Mouse (Mus musculus) embryonic facial prominence, embryonic 15.5 days (tissue): ENCODE data around the gene Utp3. TPM values are rescaled to one million over a fixed set of nuclear protein-coding genes. Genes with fewer than 3 reads are reported as not detected.

Experiments used
- ATAC-seq: fragments of 200-750 bp; cut with Nextera tagmentation; 2 replicates; pipeline ENCODE4 v1.8.0; 2017; ENCODE audit warnings: low read depth, moderate TSS enrichment; ENCODE audit not compliant: insufficient number of reproducible peaks, low FRiP score, low TSS enrichment
- H3K27ac ChIP-seq: fragments of 300-500 bp; sonication (generic); replicated peaks from 2 replicates; pipeline ENCODE4 v1.5.1; 2015; ENCODE audit warnings: mild to moderate bottlenecking, inconsistent platforms
- H3K27me3 ChIP-seq: fragments of 300-500 bp; sonication (generic); 2 replicates; pipeline ENCODE4 v1.6.1; 2015; ENCODE audit warnings: inconsistent platforms
- H3K36me3 ChIP-seq: fragments of 300-500 bp; sonication (generic); 2 replicates; pipeline ENCODE4 v1.6.1; 2015; ENCODE audit warnings: mild to moderate bottlenecking, inconsistent platforms
- H3K4me1 ChIP-seq: fragments of 300-500 bp; sonication (generic); 2 replicates; pipeline ENCODE4 v1.6.1; 2015; ENCODE audit warnings: inconsistent platforms
- H3K4me2 ChIP-seq: fragments of 300-500 bp; sonication (generic); replicated peaks from 2 replicates; pipeline ENCODE4 v1.6.1; 2015; ENCODE audit warnings: mild to moderate bottlenecking, inconsistent platforms
- H3K4me3 ChIP-seq: fragments of 300-500 bp; sonication (generic); replicated peaks from 2 replicates; pipeline ENCODE4 v1.5.1; 2015; ENCODE audit warnings: mild to moderate bottlenecking, inconsistent platforms
- H3K9ac ChIP-seq: fragments of 300-500 bp; sonication (generic); 2 replicates; pipeline ENCODE4 v1.6.1; 2015; ENCODE audit warnings: inconsistent platforms
- H3K9me3 ChIP-seq: fragments of 300-500 bp; sonication (generic); replicated peaks from 2 replicates; pipeline ENCODE4 v1.6.1; 2016; ENCODE audit warnings: inconsistent platforms
- WGBS: fragments of 180-500 bp; shearing (Covaris S2); methylation state at CpG from one replicate; pipeline ENCODE4 v1.1.7; 2015; 5-methylcytosine and 5-hydroxymethylcytosine counted together
- polyA plus RNA-seq: library from polyadenylated mRNA; unstranded; fragments of >200 nt; fragmentation: Nextera tagmentation; extraction: Ambion mirVana; gene quantifications from 2 replicates; pipeline ENCODE4 v1.2.1, GENCODE M21; 2015

Gene Utp3
- polyA plus RNA-seq, 1 experiment from 2014 or later = 68.3 TPM

DNA sequence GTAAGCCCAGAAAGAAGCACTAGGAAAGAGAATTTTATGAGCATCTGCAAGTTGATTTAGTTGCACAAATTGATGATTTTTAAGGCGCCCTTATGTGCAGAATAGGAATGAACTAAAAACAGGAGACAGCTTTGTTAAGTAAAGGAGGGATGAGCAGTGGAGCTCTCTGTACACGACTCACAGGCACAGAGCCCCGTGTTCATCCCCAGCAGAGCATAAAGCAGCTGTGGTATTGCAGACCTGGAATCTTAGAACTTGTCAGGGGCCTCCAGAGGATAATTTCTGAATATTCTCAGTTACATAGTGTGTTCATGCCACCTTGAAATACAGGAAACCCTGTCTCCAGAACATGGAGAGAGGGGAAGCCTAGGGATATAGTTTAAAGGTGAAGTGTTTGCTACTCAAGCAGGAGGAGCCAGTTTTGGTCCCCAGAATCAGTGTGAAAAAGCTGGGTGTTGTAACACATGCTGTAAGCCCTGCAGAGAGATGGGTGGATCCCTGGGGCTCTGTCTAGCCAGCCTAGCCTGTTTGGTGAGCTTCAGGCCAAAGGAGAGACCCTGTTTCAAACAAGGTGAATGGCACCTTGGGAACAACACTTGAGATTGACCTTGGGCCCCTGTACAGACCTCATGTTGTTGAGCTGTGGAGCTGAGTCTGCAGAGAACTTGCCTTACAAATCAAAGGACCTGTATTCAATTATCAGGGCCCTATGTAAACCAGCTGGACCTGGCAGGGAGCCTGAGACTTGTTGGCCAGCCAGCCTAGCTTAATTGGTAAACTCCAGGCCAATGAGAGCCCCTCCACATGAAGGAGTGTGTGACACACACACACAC lies 21.5 kb downstream of the Utp3 start:
- Histone ChIP-seq H3K4me1 (peaks cover 15% of the 10 kb centered on the region; the same call in 1 of the 2 replicates), H3K27me3 (no peaks in the 10 kb centered on the region), H3K9ac (no peak overlapping the region), H3K4me3 (no peak overlapping the region), H3K4me2 (no peak overlapping the region), H3K36me3 (0 out of 2 replicates have a peak, but pooled peaks cover 1% of the 10 kb centered on the region), H3K9me3 (no peaks in the 10 kb centered on the region), H3K27ac (peak overlapping the region; percentile 60)
- WGBS = 38% methylated on average over 3 of the region's 3 CpGs
- peak; percentile 65 for ATAC-seq

DNA sequence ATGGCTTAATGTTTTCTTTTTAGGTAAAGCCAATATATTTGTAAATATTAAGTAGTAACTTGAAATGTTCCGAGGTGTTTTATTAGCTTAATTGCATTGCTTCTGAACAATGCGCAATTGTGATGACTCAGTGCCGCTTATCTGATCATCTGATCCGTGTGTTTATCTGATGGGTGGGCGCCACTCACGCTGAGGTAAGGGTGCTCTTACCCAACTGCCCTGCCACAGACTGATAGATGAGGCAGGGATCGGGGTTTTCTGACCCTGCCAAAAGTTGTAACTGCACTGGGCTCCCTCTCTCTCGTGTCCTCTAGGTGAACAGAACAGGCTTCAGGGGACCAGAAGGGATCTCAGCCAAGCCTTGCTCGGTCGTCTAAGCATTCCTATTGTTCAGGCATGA lies 26.4 kb downstream of the Utp3 start:
- H3K4me1 ChIP-seq = peaks cover 21% of the 10 kb centered on the region; the same call in 1 of the 2 replicates
- H3K36me3 ChIP-seq = no peaks in the 10 kb centered on the region
- H3K9ac ChIP-seq = no peak overlapping the region
- H3K4me3 ChIP-seq = no peak overlapping the region
- no peak for ATAC-seq
- H3K9me3 ChIP-seq = no peaks in the 10 kb centered on the region
- 67% methylated on average over 10 of the region's 10 CpGs for WGBS
- H3K27me3 ChIP-seq = no peaks in the 10 kb centered on the region
- H3K4me2 ChIP-seq = no peak overlapping the region
- no peak overlapping the region for H3K27ac ChIP-seq

DNA sequence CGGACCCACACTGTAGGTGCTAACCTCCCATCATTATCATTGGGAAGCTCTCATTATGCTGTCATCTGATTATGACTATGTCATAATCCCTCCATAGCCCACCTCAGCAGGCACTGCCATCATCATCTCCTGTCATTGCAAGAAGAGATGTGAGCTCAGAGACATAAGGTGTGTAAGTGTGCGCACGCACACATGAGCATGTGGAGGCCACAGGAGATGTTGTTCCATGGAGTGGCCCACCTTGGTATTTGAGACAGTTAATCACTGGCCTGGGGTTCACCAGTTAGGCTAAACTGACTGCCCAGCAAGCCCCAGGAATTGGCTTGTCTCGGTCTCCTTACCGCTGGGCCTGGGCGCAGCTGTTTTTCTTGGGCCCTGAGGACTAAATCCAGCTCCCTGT lies 27.1 kb downstream of the Utp3 start:
- no peak overlapping the region for H3K4me3 ChIP-seq
- H3K9me3 ChIP-seq = no peaks in the 10 kb centered on the region
- WGBS = 89% methylated on average over 6 of the region's 6 CpGs
- no peaks in the 10 kb centered on the region for H3K27me3 ChIP-seq
- no peaks in the 10 kb centered on the region for H3K36me3 ChIP-seq
- H3K4me1 ChIP-seq = peaks cover 18% of the 10 kb centered on the region; the same call in 1 of the 2 replicates
- no peak for ATAC-seq
- no peak overlapping the region for H3K27ac ChIP-seq
- no peak overlapping the region for H3K4me2 ChIP-seq
- H3K9ac ChIP-seq = no peak overlapping the region

DNA sequence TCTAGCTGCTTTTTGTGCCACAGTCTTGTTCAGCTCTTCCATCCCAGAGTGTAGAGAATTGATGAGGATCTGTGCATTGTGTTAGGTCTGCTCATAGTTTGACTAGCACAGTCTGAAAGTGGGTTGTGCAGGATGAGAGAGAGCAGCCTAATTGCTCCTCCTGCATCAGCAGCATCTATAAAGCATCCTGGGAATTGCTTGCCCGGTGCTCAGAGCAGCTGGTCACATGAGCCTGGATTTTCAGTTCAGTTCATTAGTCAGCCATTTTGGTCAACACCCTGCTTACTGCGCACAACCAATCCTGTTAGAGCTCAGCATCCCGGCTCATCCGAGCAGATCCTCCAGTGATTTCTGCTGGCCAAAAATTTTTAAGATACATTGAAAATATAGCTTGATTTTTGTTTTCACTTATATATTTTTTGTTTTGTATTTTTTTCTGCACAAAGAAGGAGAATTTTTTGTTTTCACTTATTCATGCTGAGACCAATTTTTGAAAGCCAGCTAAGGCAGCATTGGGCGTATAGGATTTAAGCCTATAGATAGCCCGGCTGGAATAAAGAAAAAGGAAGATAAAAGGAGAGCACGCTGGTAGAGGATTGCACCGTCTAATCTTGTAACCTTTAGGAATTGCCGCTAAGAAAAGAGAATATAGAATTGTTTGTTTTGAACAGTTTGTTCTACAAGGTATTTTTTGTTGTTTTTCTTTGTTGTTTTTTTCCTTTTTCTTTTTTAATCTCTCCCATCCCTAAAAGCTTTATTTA lies 29.2 kb downstream of the Utp3 start:
- Histone ChIP-seq H3K4me3 (peak overlapping the region; percentile 24), H3K9ac (no peak overlapping the region), H3K4me1 (peaks cover 32% of the 10 kb centered on the region), H3K4me2 (peak overlapping the region; percentile 35), H3K36me3 (no peaks in the 10 kb centered on the region), H3K27me3 (no peaks in the 10 kb centered on the region), H3K27ac (no peak overlapping the region), H3K9me3 (no peaks in the 10 kb centered on the region)
- 50% methylated on average over 9 of the region's 9 CpGs for WGBS
- ATAC-seq = peak; percentile 82

DNA sequence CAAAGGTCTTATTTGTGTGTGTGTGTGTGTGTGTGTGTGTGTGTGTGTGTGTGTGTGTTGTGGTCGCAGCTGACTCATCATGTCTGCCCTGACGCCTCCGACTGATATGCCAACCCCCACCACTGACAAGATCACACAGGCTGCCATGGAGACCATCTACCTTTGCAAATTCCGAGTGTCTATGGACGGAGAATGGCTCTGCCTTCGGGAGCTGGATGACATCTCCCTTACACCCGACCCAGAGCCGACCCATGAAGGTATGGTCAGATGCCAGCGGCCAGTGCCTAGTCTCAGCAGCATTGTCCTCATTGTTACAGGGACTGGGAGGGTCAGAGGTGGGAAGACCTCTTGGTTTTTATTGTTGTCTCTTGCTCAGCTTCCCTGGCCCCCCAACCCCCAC lies 29.8 kb downstream of the Utp3 start:
- H3K4me3 ChIP-seq = peak overlapping the region; percentile 24
- H3K4me1 ChIP-seq = peaks cover 32% of the 10 kb centered on the region
- H3K9ac ChIP-seq = no peak overlapping the region
- peak overlapping the region; percentile 35 for H3K4me2 ChIP-seq
- WGBS = 36% methylated on average over 9 of the region's 9 CpGs
- H3K36me3 ChIP-seq = no peaks in the 10 kb centered on the region
- no peaks in the 10 kb centered on the region for H3K27me3 ChIP-seq
- no peak for ATAC-seq
- no peaks in the 10 kb centered on the region for H3K9me3 ChIP-seq
- no peak overlapping the region for H3K27ac ChIP-seq

DNA sequence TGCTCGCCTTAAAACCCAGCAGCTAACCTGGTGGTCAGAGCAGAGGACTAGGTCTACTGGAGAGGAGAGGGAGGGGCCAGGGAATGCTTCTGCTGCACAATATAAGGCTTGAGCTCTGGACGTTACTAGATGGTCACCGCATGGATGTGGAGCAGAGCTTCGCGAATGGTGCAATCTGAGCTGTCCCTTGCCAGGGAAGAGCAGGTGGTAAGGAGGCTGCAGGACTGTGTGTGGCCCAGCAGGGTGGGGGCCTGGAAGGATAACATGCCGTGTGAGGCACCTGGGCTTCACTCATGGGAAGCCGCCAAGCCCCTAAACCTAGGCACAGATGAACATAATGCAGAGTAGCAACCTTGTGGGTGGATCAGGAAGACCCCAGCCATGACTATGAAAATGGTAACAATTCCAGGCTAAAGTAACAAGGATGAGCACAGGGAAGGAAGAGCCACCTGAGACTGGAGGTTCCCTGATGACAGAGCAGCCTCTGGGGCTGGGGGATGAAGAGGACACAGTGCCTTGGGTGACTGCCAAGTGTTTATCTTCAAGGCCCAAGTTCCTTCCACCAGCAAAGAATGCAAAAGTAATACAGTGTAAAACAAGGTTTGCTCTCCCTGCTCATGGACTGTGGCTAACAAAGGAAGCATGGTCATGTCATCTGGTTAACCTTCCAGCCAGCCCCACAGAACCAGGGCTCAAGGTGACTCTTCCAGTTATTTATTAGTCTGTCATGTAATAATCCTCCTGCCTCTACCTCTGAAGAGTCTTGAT lies 32.3 kb downstream of the Utp3 start:
- ATAC-seq = no peak
- H3K9me3 ChIP-seq = no peaks in the 10 kb centered on the region
- no peak overlapping the region for H3K4me3 ChIP-seq
- WGBS = 68% methylated on average over 7 of the region's 7 CpGs
- no peaks in the 10 kb centered on the region for H3K36me3 ChIP-seq
- H3K27ac ChIP-seq = no peak overlapping the region
- H3K4me1 ChIP-seq = peaks cover 32% of the 10 kb centered on the region
- H3K9ac ChIP-seq = no peak overlapping the region
- H3K27me3 ChIP-seq = no peaks in the 10 kb centered on the region
- no peak overlapping the region for H3K4me2 ChIP-seq

DNA sequence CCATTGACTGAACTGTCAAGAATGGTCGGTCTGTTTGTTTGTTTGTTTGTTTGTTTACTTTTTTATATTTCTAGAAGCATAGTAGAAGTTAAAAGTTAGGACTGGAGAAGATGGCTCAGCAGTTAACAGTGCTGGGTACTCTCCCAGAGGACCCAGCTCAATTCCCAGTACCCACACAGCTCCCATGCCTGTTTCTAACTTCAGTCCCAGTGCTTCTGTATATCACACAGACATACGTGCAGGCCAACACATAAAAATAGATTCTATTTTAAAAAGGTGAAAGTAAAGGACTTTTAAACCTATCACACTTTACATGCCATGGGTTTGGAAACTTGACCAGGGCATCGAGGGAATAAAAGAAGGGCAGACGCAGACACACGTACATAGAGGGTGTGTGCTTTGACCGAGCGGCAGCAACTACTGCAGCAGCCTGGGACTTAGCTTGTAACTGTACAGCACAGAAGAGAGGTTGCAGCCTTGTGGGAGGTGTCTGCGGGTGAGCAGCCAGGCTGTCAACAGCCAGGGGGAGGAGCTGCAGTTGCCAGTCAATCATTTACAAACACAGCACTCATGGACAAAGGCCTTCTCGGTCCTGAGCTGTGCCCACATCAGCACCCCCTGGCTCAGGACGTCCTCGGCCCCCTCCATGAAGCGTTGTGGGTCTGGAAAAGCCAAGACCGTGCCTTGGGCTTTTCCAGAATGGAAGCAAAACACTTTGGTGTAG lies 33.1 kb downstream of the Utp3 start:
- no peak overlapping the region for H3K4me3 ChIP-seq
- H3K4me1 ChIP-seq = peaks cover 32% of the 10 kb centered on the region
- no peaks in the 10 kb centered on the region for H3K27me3 ChIP-seq
- ATAC-seq = peak; percentile 59; the same call in 1 of the 2 replicates
- no peaks in the 10 kb centered on the region for H3K36me3 ChIP-seq
- H3K27ac ChIP-seq = no peak overlapping the region
- H3K4me2 ChIP-seq = no peak overlapping the region
- H3K9me3 ChIP-seq = no peaks in the 10 kb centered on the region
- 39% methylated on average over 13 of the region's 13 CpGs for WGBS
- H3K9ac ChIP-seq = no peak overlapping the region

DNA sequence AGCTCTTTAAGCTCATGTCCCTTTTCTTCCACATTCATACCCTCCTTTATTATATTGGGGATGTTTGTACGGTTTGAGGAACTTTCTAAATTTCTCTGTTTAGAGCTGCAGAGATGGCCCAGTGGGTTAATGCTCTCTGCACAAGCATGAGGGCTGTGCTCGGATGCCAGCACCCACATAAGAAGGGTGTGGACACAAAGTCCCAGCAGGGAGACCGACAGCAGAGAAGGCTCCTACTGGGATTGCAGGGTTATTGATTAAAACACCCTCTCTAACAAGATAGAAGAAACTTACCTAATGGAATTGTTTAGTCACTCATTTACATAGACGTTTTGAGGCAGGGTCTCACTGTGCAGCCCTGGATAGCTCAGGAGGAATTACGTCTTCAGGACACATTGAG lies 34.2 kb downstream of the Utp3 start:
- Histone ChIP-seq H3K4me1 (peaks cover 32% of the 10 kb centered on the region), H3K4me3 (no peak overlapping the region), H3K27ac (no peak overlapping the region), H3K9ac (no peak overlapping the region), H3K4me2 (no peak overlapping the region), H3K27me3 (no peaks in the 10 kb centered on the region), H3K9me3 (no peaks in the 10 kb centered on the region), H3K36me3 (no peaks in the 10 kb centered on the region)
- ATAC-seq = no peak
- 66% methylated on average over 5 of the region's 5 CpGs for WGBS

DNA sequence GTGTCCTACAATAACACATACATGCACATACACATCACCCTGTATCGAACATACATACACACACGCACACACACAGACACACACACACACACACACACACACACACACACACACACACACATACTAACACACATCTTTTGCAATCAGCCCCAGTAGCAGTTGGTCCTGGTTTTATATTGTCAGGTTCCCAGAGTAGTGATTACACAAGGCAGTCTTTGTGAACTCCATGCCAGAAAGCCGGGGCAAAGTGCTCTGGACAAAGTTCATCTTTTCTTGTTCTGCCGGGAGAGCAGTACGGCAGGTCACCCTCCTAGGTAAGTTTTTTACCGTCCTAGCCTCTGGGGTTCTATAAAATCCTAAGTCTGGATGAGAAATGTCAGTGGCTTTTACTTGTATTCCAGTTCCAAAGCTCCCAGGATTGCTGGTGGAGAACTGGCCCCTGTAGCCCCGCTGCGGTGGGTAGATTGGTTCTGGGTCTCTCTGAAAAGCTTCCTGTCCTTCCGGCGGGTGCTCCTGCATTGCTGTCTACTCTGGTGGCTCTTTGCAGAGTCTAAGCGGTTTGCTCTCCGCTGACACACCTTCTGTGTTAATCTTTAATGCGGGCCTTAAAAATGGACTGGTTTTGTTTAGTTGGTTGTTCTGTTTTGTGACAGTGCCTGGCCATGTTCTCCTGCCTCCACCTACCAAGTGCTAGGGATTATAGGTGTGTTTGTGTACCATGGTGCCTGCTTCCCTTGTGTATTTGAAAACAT lies 39.3 kb downstream of the Utp3 start:
- Histone ChIP-seq H3K36me3 (no peaks in the 10 kb centered on the region), H3K27ac (no peak overlapping the region), H3K9me3 (no peaks in the 10 kb centered on the region), H3K9ac (no peak overlapping the region), H3K27me3 (no peaks in the 10 kb centered on the region), H3K4me1 (no peaks in the 10 kb centered on the region), H3K4me2 (no peak overlapping the region), H3K4me3 (no peak overlapping the region)
- ATAC-seq = no peak
- WGBS = 85% methylated on average over 13 of the region's 13 CpGs

DNA sequence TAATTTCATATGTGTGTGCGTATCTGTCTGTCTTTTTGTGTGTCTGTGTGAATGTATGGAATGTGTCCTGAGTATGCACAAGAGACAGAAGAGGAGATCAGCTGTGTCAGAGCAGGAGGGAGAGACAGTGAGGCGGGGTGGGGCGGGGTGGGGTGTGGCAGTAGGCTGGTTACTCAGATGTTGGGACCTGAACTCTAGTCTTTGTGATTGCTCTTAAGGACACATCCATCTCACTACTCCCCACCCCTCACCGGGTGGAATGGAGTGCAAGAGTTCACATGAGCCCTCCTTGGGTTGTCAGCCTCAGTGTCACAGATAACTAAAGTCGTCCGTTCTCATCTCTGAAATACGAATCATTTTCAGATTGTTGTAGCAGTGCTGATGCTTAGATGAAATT lies 39.9 kb downstream of the Utp3 start:
- Histone ChIP-seq H3K36me3 (no peaks in the 10 kb centered on the region), H3K27ac (no peak overlapping the region), H3K4me2 (no peak overlapping the region), H3K4me1 (no peaks in the 10 kb centered on the region), H3K9ac (no peak overlapping the region), H3K9me3 (no peaks in the 10 kb centered on the region), H3K27me3 (no peaks in the 10 kb centered on the region), H3K4me3 (no peak overlapping the region)
- no peak for ATAC-seq
- WGBS = 90% methylated on average over 7 of the region's 7 CpGs
